Mouse (Mus musculus) liver, adult (tissue): Measurements from ENCODE around the gene Spata13.

Experiments used
- GATA4 ChIP-seq: IDR thresholded peaks from 2 replicates; pipeline ENCODE4 v1.6.1; 2014; ENCODE audit warnings: mild to moderate bottlenecking, low read length; ENCODE audit not compliant: insufficient replicate concordance

Spata13 gene

DNA sequence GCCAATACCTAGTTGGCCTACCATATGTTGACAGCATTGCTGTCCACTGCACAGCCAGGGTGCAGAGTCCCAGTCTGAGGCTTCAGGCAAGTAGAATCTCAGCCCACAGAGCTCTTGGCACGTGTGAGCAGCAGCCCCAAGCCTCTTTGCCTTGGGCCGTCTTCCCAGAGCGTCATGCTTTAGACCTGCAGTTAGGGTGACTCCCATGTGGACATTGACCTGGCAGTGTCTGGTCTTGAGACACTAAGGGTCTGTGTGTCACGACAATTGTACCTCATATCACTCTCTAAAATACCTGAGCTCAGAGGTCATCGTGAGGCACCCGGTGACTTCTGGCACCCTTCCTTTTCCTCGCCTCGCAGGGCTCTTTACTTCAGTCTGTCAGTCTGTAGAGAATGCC is 125.3 kb downstream of the Spata13 start:
- TF ChIP-seq GATA4 = no peak

DNA sequence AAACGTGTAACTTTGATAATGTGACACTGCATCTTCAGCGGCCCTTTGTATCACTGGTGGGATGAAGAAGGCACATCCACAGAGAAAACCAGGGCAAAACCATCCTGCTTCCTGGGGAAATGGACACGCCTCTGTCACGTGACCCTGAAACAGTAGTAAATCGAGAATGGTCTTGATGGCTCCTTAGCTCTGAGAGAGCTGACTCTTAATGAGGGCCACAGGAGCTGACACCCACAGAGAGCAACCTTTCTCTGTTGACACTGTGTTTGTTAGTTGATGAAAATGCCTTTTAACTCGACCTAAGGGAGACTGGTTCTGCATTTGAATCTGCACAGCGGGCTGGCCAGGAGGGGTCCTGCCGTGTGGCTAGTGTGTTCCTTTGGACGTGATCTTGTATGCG is 128.0 kb downstream of the Spata13 start:
- TF ChIP-seq GATA4 = no peak

DNA sequence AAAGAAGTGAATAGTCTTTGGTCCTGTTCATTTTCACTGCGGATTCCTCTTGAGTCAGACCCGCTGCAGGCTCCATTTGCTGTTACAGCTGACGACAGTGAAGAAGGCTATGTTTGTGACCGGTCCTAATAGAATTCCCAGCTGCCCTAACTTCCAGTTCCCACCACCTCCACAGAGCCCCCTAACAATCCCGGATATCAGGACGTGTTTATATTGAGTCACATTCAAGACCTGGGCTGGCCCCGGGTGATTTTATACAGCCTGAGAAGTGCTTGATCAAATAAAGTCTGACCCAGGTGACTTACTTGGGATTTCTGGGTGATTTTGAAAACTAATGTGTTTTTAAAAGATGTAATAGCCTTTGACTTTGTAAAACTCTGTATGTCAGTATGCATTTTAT is 129.0 kb downstream of the Spata13 start:
- TF ChIP-seq GATA4 = no peak

DNA sequence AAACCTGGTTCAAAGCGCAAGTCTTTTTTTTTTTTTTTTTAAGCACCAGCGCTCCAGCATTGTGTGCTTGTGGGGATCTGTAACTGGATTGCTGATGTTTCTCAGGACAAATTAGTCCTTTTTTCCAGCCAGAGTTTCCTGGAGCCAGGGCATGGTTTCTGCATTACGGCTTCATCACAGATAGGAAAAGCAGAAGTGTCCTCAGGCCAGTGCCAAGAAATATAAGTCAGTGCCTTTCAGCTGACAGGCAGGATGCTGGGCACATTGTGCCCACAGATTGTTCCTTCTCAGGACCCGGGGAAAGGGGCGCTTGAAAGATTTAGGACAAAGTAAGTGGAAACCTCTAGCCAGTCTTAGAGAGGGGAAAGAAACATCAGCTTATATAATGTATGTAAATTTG is 129.9 kb downstream of the Spata13 start:
- no peak for TF ChIP-seq GATA4

DNA sequence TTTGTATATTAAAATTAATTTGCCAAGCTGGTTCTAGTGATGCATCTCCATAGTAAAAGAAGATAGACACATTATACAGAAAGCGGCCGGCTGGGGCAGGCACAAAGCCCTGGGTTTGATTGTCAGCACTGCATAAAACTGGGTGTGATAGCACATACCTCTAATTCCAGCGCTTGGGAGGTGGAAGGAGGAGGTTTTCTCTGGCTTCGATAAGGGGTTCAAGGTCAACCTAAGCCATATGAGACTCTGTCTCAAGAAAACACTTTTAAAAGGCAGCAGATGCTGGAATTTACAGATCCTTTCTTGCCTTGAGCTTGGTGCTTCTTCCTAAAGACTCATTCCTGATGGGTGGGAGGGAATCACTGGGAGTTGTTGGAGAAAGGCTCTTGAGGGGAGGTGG is 130.7 kb downstream of the Spata13 start:
- TF ChIP-seq GATA4 = no peak

DNA sequence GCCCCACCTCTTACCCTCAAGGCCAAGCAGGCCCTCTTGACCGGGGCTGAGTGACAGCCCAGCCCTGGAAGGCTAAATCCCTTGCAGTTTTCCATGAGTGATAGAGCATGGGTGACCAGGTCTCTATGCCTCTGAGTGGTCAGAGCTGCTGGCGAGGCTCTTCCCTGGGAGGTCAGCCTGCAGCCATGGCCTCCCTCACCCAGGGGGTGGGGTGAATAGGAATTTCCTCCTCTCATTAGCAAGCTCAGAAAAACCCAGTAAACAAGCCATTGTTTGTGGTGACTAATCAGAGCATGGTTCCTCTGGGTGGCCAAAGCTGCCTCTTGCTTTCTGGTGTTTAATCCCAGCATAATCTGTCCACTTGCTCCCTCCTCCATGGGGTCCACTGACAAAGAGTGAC is 131.2 kb downstream of the Spata13 start:
- no peak for TF ChIP-seq GATA4

- TF ChIP-seq GATA4 = no peak
Measured at GRCm38 (mm10) chr14:60767884-60768283, 134.1 kb downstream of the Spata13 start, which contains the start of gene C1qtnf9. Gene C1qtnf9, plus strand, starts transcription at chr14:60768134.

- TF ChIP-seq GATA4 = no peak
Measured at GRCm38 (mm10) chr14:60769340-60769739, 135.5 kb downstream of the Spata13 start.

GRCm38 (mm10) chr14:60770594-60770993 is 136.8 kb downstream of the Spata13 start:
- no peak for TF ChIP-seq GATA4

GRCm38 (mm10) chr14:60771057-60771456 is 137.3 kb downstream of the Spata13 start:
- TF ChIP-seq GATA4 = no peak

GRCm38 (mm10) chr14:60773476-60773875 is 139.7 kb downstream of the Spata13 start:
- TF ChIP-seq GATA4 = no peak

DNA sequence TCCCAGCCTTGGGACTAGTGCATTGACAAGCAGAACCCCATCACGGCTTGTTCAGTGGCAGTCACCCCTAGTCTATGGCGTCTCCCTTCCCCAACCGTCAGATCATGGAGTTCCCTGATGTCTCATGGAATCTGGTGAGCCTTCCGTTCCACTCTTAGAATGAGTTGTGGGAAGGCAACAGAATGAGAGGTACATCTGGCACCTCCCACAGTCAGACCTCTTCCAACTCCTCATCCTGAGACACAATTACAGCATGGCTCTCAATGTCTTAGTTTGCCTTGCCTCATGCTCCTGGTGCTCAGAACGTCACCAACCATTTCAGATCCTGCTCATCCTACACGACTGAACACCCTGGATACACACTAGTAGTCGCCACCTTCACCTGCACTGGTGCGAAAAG is 142.7 kb downstream of the Spata13 start:
- no peak for TF ChIP-seq GATA4

GRCm38 (mm10) chr14:60777485-60777919 is 143.7 kb downstream of the Spata13 start:
- TF ChIP-seq GATA4 = no peak

GRCm38 (mm10) chr14:60779198-60779597 is 145.4 kb downstream of the Spata13 start:
- TF ChIP-seq GATA4 = no peak

GRCm38 (mm10) chr14:60782121-60782656 is 148.4 kb downstream of the Spata13 start:
- TF ChIP-seq GATA4 = no peak

GRCm38 (mm10) chr14:60783196-60783595 is 149.4 kb downstream of the Spata13 start:
- no peak for TF ChIP-seq GATA4
